Mouse (Mus musculus) liver, adult 2 months (tissue): Measurements from ENCODE around the gene Slc35b1. TPM values are rescaled to one million over a fixed set of nuclear protein-coding genes. Genes with fewer than 3 reads are reported as not detected.

Source experiments
- DNase-seq: peaks from one replicate; pipeline ENCODE4 v3.0.0-alpha.2; 2011; ENCODE audit warnings: low read depth, low spot score; ENCODE audit errors: extremely low read depth
- H3K27ac ChIP-seq: fragments of 200-500 bp; replicated peaks from 2 replicates; pipeline ENCODE4 v1.5.1; 2012; ENCODE audit warnings: low read depth, mild to moderate bottlenecking, control low read depth, inconsistent platforms, low read length; ENCODE audit not compliant: insufficient read depth
- H3K27me3 ChIP-seq: fragments of 200-500 bp; 2 replicates; pipeline ENCODE4 v1.6.1; 2012; ENCODE audit warnings: mild to moderate bottlenecking, moderate library complexity, low read length, inconsistent platforms; ENCODE audit not compliant: control insufficient read depth, insufficient read depth
- H3K36me3 ChIP-seq: fragments of 200-500 bp; 2 replicates; pipeline ENCODE4 v1.6.1; 2012; ENCODE audit warnings: low read length, inconsistent platforms; ENCODE audit not compliant: control insufficient read depth, insufficient read depth
- H3K4me1 ChIP-seq: fragments of 200-500 bp; 2 replicates; pipeline ENCODE4 v1.6.1; 2011; ENCODE audit warnings: low read length; ENCODE audit not compliant: control insufficient read depth, insufficient read depth
- H3K4me3 ChIP-seq: fragments of 200-500 bp; 2 replicates; pipeline ENCODE4 v1.5.1; 2011; ENCODE audit warnings: low read depth, mild to moderate bottlenecking, control low read depth, low read length, moderate library complexity; ENCODE audit not compliant: insufficient read depth
- H3K79me2 ChIP-seq: fragments of 200-500 bp; 2 replicates; pipeline ENCODE4 v1.6.1; 2012; ENCODE audit warnings: inconsistent platforms, mild to moderate bottlenecking, low read length, moderate library complexity; ENCODE audit not compliant: control insufficient read depth, insufficient read depth
- H3K9ac ChIP-seq: fragments of 200-500 bp; 2 replicates; pipeline ENCODE4 v1.6.1; 2012; ENCODE audit warnings: low read depth, mild to moderate bottlenecking, control low read depth, inconsistent platforms, low read length
- CTCF ChIP-seq: fragments of 200-500 bp; IDR thresholded peaks from 2 replicates; pipeline ENCODE4 v1.5.1; 2011; ENCODE audit warnings: low read depth, low read length, control low read depth
- POLR2A ChIP-seq: fragments of 200-500 bp; IDR thresholded peaks from 2 replicates; pipeline ENCODE4 v1.6.1; 2011; ENCODE audit warnings: low read length, control low read depth; ENCODE audit not compliant: insufficient read depth; ENCODE audit errors: extremely low read depth
- WGBS: fragments of 180-500 bp; shearing (Covaris S2); methylation state at CpG from one replicate; pipeline ENCODE4 v1.1.7; 2018; 5-methylcytosine and 5-hydroxymethylcytosine counted together
- polyA plus RNA-seq: library from polyadenylated mRNA; depleted of rRNA; stranded (reverse); fragments of >200 nt; gene quantifications from 2 replicates; pipeline ENCODE4 v1.2.3, GENCODE M21; 2012
- total RNA-seq: library from RNA; depleted of rRNA; stranded (reverse); fragments of >200 nt; gene quantifications from 2 replicates; pipeline ENCODE4 v1.2.3, GENCODE M21; 2014

The Slc35b1 gene
- total and polyA plus RNA-seq, 2 experiments = 58.6 to 92.0 TPM

DNA sequence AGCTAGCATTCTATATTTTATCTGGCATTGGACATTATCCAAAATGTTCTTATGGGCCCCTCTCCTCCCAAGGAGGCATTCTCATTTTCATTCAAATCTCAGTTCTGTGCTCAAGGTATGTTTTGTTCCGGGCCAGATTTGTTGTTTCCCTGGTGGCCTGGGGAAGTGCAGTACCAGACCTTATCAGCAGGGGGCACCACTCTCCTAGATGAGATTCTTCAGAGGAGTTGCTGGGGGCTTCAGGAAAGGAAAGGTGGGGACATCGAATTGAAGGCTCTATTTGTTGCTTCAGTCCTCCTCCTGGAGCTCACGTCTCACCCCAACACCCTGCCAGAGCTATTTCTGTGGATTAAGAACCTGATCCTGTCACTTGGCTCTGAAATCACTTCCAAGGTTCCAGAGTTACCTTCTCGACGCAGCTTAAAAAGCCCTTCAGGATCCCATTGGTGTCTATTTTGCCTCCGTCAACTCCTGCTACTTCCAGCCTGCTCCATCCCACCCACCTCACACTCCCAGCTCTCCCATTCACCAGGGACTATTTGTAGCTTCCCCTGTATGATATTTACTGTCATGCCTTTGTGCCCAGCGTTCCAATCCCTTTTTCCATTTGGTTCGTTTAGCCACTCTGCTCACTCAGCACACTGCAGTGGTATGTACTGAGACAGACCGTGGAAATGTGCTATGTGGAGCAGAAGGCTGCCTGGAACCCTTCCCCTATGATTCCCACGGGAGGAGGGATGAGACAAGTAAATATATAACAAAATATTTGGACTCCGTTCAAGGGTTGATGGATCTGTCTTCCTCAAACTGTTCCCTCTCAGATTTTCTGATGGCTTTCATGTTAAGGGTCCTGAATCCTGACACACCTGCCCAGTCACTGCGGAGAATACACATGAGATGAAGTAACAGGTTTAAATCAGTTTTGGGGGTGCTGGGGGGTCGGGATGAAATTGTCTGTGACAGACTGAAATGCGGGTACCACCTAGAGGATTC lies 13.6 kb downstream of the Slc35b1 start:
- TF ChIP-seq CTCF (peak; percentile 74), POLR2A (no peak)
- H3K4me1 ChIP-seq = peaks cover 5% of the 10 kb centered on the region
- no peak overlapping the region for H3K4me3 ChIP-seq
- DNase-seq = peak; percentile 44
- H3K27ac ChIP-seq = no peak overlapping the region
- H3K27me3 ChIP-seq = no peaks in the 10 kb centered on the region
- H3K9ac ChIP-seq = 0 out of 2 replicates have a peak overlapping the region, but pooled peaks have one; percentile 10
- WGBS = 40% methylated on average over 14 of the region's 14 CpGs
- no peaks in the 10 kb centered on the region for H3K36me3 ChIP-seq
- no peaks in the 10 kb centered on the region for H3K79me2 ChIP-seq

DNA sequence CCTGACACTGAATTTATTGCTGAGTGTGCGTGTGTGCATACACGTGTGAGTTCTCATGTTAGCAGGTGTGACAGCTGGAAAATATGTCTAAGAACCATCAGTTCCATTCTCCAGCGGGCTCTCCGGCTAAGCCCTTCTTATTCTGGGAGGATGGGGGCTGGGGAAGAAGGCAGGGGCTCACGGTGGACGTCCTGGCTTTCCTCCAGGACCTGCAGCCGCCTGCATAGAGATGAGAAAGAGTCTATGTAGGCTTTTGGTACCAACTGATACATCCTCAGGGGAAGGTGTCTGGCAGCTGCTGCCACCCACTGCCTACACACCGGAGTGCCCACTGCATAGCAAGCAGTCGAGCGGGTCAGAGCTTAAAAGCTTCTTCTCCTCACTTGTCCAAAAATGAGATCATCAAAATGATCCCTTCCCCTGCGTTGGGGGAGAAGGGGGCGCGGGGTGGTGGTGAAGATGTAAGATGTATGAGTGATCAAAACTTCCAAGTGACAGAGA lies 15.1 kb downstream of the Slc35b1 start:
- DNase-seq = no peak
- H3K4me3 ChIP-seq = no peak overlapping the region
- 83% methylated on average over 13 of the region's 13 CpGs for WGBS
- H3K36me3 ChIP-seq = no peaks in the 10 kb centered on the region
- H3K4me1 ChIP-seq = peaks cover 5% of the 10 kb centered on the region
- no peak overlapping the region for H3K9ac ChIP-seq
- H3K27me3 ChIP-seq = no peaks in the 10 kb centered on the region
- no peak overlapping the region for H3K27ac ChIP-seq
- H3K79me2 ChIP-seq = no peaks in the 10 kb centered on the region
- no peak for TF ChIP-seq POLR2A
- TF ChIP-seq CTCF = no peak

DNA sequence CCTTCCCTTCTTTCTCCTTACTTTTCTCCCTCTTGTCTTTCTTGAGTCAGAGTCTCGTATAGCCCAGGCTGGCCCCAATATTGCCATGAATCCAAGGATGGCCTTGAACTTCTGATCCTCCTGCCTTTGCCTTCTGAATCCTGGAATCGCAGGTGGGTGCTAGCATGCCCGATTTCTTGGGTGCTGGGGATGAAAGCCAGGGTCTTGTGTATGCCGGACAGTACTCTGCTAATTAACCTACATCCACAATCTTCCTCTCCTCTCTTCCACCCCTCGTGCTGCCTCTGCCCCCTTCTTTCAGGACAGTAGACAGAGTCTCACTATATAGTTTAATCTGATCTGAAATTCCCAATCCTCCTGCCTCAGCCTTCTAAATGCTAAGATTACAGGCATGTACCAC lies 17.1 kb downstream of the Slc35b1 start:
- H3K36me3 ChIP-seq = no peaks in the 10 kb centered on the region
- H3K27me3 ChIP-seq = no peaks in the 10 kb centered on the region
- no peak overlapping the region for H3K9ac ChIP-seq
- WGBS = 87% methylated on average over 5 of the region's 5 CpGs
- H3K79me2 ChIP-seq = no peaks in the 10 kb centered on the region
- TF ChIP-seq POLR2A = no peak
- no peak for TF ChIP-seq CTCF
- H3K4me1 ChIP-seq = peaks cover 5% of the 10 kb centered on the region
- no peak overlapping the region for H3K27ac ChIP-seq
- no peak for DNase-seq
- no peak overlapping the region for H3K4me3 ChIP-seq

DNA sequence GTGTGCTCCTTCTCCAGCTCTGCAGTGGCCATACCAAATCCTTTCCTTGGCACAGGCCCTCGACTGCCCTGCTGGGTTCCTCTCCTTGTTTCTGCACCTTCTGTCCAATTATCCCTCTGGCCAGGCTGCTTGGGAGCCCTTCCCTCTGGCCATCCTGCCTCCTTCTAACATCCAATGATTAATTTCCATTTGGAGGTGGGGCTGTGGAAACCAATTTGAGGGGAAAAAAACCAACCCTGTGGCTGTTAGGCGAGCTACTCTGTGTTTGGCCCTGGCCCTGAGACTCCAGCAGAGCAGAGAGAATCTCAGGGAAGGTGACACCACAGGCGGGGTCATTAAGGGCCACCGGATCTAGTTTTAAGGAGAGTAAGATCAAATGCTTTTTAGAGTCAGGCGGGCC lies 17.7 kb downstream of the Slc35b1 start:
- Histone ChIP-seq H3K79me2 (no peaks in the 10 kb centered on the region), H3K36me3 (no peaks in the 10 kb centered on the region), H3K27me3 (no peaks in the 10 kb centered on the region), H3K9ac (no peak overlapping the region), H3K27ac (no peak overlapping the region), H3K4me1 (peaks cover 5% of the 10 kb centered on the region), H3K4me3 (no peak overlapping the region)
- TF ChIP-seq POLR2A (no peak), CTCF (no peak)
- 63% methylated on average over 5 of the region's 5 CpGs for WGBS
- no peak for DNase-seq

DNA sequence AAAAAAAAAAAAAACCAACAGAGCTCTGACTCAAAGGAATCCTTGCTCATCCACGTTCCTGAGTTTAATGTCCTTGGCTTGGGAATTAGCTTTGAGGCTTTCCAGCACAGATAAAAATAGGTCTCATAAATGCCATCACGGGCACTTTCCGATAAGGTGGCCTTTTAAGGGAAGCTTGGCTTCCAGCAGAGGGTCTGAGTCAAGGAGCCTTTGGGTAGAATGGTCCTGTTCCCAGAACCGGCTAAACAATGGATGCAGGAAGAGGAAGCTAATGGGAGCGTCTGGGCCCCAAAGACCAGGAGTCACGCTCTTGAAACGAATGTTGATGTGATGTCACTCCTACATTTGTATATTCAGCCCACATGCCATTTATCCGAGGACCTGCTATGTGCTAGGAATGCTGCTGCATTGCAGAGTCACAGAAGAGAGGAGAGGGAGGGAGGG lies 18.2 kb downstream of the Slc35b1 start:
- Histone ChIP-seq H3K9ac (no peak overlapping the region), H3K4me1 (peaks cover 5% of the 10 kb centered on the region), H3K27ac (no peak overlapping the region), H3K27me3 (no peaks in the 10 kb centered on the region), H3K79me2 (no peaks in the 10 kb centered on the region), H3K4me3 (no peak overlapping the region), H3K36me3 (no peaks in the 10 kb centered on the region)
- DNase-seq = no peak
- WGBS = 73% methylated on average over 8 of the region's 8 CpGs
- no peak for TF ChIP-seq POLR2A
- TF ChIP-seq CTCF = no peak
